Mouse (Mus musculus) embryonic stem cell, embryonic (primary cell): Measurements from ENCODE around the gene Adamts14.

Experiments
- CTCF ChIA-PET, 4 experiments: fragments of 300-600 bp in 2 of 4; fragments of 350-600 bp in 2 of 4; sonication (Branson Sonifier 250); formaldehyde crosslinking; loops; one replicate each; lab custom pipeline; 2022; ENCODE audit warnings: inconsistent platforms in 2 of 4; lab: Charles Lee
- POLR2A ChIA-PET, 4 experiments: fragments of 300-600 bp in 2 of 4; fragments of 350-600 bp in 2 of 4; sonication (Branson Sonifier 250); formaldehyde crosslinking; loops; one replicate each; lab custom pipeline; 2022; ENCODE audit warnings: antibody characterized with exemption in 4 of 4, inconsistent platforms in 1 of 4; lab: Charles Lee

The Adamts14 gene

DNA sequence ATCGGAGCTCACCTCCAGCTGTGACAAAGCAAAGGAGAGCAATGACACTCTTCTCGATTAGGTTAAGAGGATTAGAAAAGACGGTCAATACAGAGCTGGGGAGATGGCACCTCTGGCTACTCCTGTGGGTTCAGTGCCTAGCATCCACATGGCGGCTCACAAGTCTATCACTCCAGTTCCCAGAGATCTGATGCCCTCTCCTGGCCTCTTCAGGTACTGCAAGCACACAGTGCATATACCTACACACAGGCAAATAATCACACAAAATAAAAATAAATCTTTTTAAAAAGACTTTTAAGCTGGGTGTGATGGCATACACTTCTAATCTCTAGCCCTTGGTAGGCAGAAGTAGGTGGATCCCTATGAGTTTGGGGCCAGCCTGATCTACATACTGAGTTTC, 53.9 kb downstream of the Adamts14 start:
- ChIA-PET POLR2A (interaction anchor here in 2 of 4 experiments (0.9 to 1.6 kb wide), 4 partner anchors 20 to 982 kb away, joined by 3 to 8 read pairs (median 4); partner anchors contain the start of gene Adamts14 (in 1 of the 2)), CTCF (interaction anchor here (0.5 to 2.0 kb wide), 6 partner anchors 20 to 117 kb away, joined by 3 to 7 read pairs (median 5); no protein-coding TSS in a partner anchor)

DNA sequence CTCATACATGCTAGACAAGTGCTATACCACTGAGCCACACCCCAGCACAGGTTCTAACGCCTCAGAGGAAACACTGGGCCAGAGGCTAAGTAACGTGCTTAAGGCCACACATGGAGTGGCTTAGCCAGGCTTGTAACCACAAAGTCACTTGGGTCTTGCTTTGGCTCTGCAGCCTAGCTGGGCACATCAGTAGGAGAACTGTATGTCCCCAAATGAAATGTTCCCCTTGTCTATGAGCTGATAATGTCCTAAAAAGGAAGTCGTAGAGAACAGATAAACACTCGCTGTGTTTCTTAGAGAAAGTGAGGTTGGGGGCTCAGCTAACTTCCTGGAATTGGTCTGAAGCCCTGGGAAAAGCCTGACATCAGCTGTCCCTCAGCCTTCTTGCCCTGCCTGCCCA, 57.1 kb downstream of the Adamts14 start:
- ChIA-PET POLR2A (interaction anchor here (0.6 to 2.2 kb wide), 11 partner anchors 9 to 967 kb away, joined by 3 to 9 read pairs (median 4); partner anchors contain the start of gene Adamts14 (in 2 of the 4)), CTCF (interaction anchor here (0.6 to 2.3 kb wide), 28 partner anchors 8 to 869 kb away, joined by 3 to 12 read pairs (median 4); partner anchors contain the start of gene Vsir (in 1 of the 4))

DNA sequence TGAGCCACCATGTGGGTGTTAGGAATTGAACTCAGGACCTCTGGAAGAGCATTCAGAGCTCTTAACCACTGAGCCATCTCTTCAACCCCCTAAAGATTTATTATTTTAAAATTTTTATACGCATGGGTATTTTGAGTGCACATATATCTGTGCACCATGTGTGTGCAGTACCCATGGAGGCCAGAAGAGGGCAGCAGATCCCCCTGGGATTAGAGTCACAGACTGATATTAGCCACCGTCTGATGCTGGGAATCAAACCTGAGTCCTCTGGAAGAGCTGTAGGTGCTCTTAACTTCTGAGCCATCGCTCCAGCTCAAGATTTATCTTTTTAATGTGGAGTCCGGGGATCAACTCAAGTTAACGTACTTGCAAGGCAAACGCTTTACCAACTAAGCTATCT, 57.6 kb downstream of the Adamts14 start:
- ChIA-PET POLR2A (interaction anchor here (0.6 to 2.2 kb wide), 11 partner anchors 9 to 212 kb away, joined by 3 to 11 read pairs (median 4); partner anchors contain the start of gene Adamts14 (in 2 of the 4)), CTCF (interaction anchor here (0.6 to 2.3 kb wide), 28 partner anchors 9 to 869 kb away, joined by 3 to 12 read pairs (median 4); partner anchors contain the start of gene Vsir (in 1 of the 4))

DNA sequence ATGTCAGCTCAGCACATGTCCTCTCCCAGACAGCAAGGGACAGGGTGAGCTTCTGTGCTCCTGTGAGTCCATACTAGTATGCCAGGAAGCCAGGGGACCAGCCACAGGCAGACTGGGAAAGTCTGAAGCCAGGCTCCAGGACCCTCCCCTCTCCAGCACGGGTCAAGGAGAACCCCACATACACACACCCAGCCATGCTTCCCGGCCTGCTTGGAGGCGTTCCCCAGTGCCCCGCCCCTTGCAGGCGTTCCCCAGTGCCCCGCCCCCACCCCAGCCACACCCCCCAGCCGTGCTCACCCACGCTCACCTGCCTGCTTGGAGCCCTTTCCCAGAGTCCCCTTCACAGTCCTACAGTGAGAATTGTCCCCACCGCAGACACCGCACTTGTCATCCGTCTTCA, 60.4 kb downstream of the Adamts14 start:
- POLR2A ChIA-PET: interaction anchor here in 3 of 4 experiments (0.6 to 1.3 kb wide), 6 partner anchors 13 to 298 kb away, joined by 3 to 4 read pairs (median 3); partner anchors contain the start of gene Eif4ebp2 (in 1 of the 3)
- CTCF ChIA-PET: interaction anchor here in 3 of 4 experiments (0.8 to 3.6 kb wide), 16 partner anchors 8 to 193 kb away, joined by 3 to 17 read pairs (median 4); no protein-coding TSS in a partner anchor

DNA sequence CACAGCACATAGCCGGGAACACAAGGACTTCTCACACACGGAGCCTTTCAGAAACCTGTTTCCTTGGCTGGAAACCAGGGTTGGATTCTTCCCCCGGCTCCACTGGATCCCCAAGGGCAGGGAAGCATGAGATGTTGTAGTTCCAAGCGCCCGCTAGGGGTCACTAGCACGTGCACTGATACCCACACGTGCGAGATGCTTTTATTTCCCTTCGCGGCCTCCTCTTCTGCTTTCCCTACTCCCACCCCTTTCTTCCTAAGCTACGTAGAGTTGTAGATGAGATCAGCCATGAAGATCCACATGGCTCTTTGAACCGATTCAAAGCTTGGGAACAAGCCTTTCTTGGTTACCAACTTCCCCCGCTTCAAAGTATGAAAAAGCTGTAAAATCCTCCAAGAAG, 61.5 kb downstream of the Adamts14 start:
- POLR2A ChIA-PET: interaction anchor here (0.5 to 1.5 kb wide), 11 partner anchors 14 to 1288 kb away, joined by 3 to 6 read pairs (median 3); partner anchors contain the start of gene Eif4ebp2 (in 1 of the 4)
- CTCF ChIA-PET: interaction anchor here (0.5 to 3.6 kb wide), 24 partner anchors 10 to 188 kb away, joined by 3 to 17 read pairs (median 4); partner anchors contain the start of gene Adamts14 (in 2 of the 4)

DNA sequence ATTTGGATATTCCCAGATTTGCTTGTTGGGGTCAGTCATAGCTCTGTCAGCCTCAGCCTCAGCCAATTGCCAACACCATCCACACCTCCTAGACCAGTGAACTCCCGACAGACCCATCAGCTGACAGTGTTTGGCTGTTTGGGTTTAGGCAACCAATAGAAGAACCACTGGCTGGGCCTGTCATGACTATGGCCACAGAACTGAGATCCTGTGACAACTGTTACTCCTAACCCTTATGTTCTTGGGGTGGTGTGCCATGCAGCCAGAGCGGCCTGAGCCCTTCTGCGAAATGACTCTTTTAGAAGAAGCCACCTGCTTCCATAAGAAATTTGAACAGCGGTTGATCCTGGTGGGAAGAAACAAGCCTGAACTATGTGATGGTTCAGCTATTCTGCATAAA, 62.1 kb downstream of the Adamts14 start:
- ChIA-PET CTCF (interaction anchor here in 3 of 4 experiments (0.5 to 1.7 kb wide), 9 partner anchors 9 to 145 kb away, joined by 3 to 7 read pairs (median 4); no protein-coding TSS in a partner anchor), POLR2A (interaction anchor here in 2 of 4 experiments (1.1 to 1.5 kb wide), 3 partner anchors 129 to 206 kb away, joined by 3 read pairs; no protein-coding TSS in a partner anchor)

DNA sequence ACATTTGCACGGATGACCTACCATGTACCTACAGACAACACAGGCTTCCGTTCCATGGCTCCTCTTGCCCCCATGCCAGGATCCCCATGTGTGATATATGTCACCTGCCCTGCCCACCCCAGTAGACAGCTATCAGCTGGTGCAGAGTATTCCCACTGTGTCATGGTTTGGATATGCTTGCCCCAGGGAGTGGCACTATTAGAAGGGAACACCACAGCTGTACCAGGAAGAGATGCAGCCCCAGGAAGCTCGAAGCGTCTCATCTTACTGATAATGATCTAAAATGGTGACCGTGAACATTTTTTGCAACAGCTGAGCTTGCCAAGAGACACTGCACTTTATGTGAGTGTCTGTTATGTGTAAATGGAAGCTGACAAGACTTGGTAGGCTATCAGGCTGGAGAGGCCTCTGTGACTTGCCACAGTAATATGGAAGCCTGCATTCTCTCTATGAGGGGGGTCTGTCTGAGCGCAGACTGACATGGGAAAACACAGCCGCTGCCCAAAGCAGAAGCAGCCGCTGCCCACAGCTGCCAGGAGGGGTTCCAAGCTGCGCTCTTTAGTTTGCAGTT, 65.0 kb downstream of the Adamts14 start:
- POLR2A ChIA-PET: no interaction called here
- CTCF ChIA-PET: interaction anchor here in 1 of 4 experiments (1.0 kb wide), 1 partner anchor 192 kb away, joined by 3 read pairs; no protein-coding TSS in a partner anchor

DNA sequence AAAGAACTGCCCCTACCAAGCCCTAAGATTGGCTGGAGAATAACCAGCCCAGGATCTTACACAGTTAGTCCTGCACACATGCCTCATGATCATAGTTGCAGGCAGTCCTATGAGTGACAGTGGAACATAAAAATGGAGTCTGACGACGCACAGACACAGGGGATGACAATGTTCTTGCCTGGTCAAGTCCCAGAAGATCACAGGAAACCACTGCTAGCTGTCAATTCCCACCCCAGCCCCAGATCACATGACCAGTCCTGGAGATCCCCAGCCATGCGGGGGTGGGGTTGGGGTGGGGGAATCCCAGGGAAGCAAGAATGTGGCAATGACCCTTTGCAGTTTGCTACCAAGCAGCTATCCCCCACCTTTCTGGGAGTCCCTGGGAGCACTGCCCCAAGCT, 69.3 kb downstream of the Adamts14 start:
- ChIA-PET POLR2A (interaction anchor here in 3 of 4 experiments (0.8 to 2.0 kb wide), 6 partner anchors 10 to 203 kb away, joined by 3 to 5 read pairs (median 4); no protein-coding TSS in a partner anchor), CTCF (interaction anchor here in 3 of 4 experiments (0.6 to 1.6 kb wide), 8 partner anchors 10 to 263 kb away, joined by 3 to 5 read pairs (median 4); no protein-coding TSS in a partner anchor)

DNA sequence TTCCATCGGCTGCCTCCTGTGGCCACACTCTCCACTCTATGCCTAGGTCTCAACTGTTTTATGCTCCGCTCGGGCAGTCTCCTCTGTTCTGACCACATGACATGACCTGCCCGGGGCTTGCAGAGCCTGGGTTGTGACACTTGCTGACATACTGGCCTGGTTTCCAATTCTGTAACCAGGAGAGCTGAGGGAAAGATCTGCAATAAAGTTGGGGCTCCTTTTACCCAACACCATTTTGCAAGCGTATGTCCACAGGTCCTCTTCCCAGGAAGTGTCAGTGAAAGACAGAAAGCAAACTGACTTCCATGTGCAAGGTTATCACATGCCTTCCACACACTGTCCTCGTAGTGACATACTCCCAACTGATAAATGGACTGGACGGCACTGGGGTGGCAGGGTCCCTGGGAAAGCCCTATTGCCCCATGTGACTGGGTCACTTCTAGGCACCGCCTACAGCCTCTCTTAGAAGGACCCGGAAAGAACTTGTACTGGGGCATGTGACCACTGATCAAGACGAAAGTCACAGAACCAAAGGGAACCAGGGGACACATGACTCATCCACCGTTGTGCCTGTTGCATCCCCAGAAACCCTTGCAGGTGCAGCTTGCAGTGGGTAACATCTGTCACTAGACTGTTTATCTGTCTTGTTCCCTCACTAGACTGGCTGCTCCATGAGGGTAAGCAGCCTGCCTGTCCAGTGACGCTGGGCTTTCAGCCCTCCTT, 71.5 kb downstream of the Adamts14 start:
- ChIA-PET POLR2A (interaction anchor here in 2 of 4 experiments (0.6 to 1.7 kb wide), 6 partner anchors 26 to 245 kb away, joined by 3 to 4 read pairs (median 3); partner anchors contain the start of gene Adamts14 (in 1 of the 2)), CTCF (interaction anchor here in 3 of 4 experiments (0.5 to 1.4 kb wide), 6 partner anchors 9 to 401 kb away, joined by 3 to 4 read pairs (median 3); no protein-coding TSS in a partner anchor)

DNA sequence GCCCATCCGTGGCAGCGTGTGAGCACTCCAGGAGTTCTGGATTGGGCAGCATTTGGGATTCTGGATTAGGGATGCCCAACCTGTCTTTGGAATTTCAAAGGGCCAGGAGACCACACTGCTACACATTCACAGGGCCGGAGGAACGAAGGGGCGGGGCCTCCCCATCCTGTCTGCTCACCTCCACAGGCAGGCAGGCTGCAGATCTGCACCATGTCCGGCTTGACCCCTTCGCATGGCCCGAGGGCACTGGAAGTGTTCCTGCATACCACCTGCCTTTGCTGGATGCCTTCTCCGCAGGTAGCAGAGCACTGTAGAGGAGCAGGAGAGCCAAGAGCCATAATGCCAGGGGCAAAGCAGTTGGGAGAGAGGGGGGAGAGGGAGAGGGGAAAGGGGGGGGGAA, 72.2 kb downstream of the Adamts14 start:
- CTCF ChIA-PET: interaction anchor here in 3 of 4 experiments (0.6 to 4.9 kb wide), 6 partner anchors 126 to 350 kb away, joined by 3 to 61 read pairs (median 8); no protein-coding TSS in a partner anchor
- POLR2A ChIA-PET: interaction anchor here in 1 of 4 experiments (1.4 to 1.7 kb wide), 2 partner anchors 25 to 216 kb away, joined by 3 read pairs; no protein-coding TSS in a partner anchor

DNA sequence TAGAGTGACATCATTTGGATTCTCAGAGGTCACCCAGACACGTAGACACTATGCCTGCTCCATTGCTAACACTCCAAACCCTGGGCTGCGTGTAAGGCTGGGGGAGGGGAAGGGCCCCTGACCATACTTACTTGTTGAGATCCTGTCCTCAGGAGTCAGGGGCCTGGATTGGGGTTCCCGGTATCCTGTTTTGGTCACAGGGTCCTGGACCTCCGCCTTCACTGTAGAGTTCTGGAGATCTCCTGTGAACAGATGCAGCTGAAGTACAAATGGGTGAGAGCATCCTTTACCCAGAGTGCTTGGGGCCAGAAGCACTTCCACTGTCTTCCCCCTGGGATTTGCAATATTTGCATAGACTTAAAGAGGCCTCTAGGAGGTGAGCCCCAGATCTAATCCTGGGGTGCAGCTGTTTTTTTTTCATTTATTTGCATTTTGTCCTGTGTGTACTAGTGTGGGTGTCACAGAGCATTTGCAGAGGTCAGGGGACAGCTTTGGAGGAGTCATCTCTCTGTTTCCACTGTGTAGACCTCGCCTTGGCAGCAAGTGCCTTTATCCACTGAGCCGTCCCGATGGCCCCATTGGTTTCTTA, 72.9 kb downstream of the Adamts14 start:
- POLR2A ChIA-PET: interaction anchor here (1.1 to 2.6 kb wide), 10 partner anchors 14 to 217 kb away, joined by 3 to 15 read pairs (median 6); no protein-coding TSS in a partner anchor

DNA sequence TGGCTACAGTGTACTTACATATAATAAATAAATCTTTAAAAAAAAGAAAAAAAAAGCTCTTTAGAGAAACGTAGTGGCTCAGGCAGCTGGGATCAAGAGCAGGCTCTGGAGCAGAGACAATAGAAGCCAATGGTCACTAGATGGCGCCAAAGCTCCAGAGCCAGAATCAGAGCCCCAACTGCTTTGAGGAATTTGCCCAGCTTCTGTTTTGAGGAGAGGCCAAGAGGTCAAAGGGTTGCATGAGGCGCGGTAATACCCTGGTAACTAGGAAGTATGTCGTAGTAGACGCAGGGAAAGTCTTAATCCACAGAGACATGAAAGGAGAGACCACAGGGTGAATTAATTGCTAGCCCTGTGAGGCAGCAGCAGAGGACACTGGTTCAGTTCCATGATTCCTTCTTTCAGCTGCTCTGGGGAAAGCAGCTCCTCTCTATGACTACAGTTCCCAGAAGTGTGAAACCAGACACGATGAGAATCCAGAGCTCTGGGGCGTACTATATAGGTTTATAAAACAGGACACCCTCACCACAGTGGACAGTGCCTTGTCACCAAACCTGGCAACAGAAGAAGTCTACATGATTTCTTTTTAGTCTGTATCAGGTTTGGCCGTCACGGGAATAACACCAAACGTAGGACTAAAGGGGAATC, 73.5 kb downstream of the Adamts14 start:
- ChIA-PET POLR2A (interaction anchor here (0.6 to 2.6 kb wide), 28 partner anchors 9 to 383 kb away, joined by 3 to 15 read pairs (median 5); no protein-coding TSS in a partner anchor), CTCF (interaction anchor here (0.6 to 4.9 kb wide), 112 partner anchors 9 to 1009 kb away, joined by 3 to 61 read pairs (median 5); partner anchors contain the start of genes Adamts14 (in 2 of the 4), Sgpl1 (in 2 of the 4), Aifm2 (in 1 of the 4) and Eif4ebp2 (in 1 of the 4))

More for the DNA sequence above, 72.9 kb downstream of the Adamts14 start:
- CTCF ChIA-PET: interaction anchor here (0.6 to 4.9 kb wide), 74 partner anchors 10 to 423 kb away, joined by 3 to 61 read pairs (median 7); partner anchors contain the start of genes Adamts14 (in 2 of the 4), Eif4ebp2 (in 1 of the 4), Lrrc20 (in 1 of the 4) and Nodal (in 1 of the 4)

DNA sequence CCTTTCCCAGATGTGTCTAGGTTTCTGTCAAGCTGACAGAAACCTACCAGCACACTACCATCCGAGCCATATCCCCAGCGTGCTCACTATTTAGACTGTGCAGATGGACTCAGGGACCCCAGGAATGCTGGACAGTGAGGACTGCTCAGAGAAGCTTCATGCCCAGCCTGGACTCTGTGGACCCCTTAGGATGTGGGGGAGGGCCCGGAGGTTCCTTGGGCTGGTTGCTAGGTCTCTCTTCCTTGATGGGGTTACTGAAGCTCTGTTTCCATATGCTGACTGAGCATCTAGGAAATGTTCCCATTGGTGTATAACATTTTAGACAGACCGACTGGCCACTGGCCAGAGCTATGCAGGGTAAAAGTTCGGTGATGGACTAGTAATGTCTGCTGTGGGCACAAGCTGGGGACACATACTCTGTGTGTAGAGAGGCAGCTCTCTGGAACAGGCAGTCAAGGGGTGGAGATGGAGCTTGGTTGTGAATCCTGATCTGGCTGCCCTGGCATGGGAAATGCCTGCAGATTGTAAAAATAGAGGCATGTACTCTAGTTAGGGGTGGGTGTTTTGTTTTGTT, 77.4 kb downstream of the Adamts14 start:
- ChIA-PET CTCF (interaction anchor here in 2 of 4 experiments (1.3 to 2.2 kb wide), 2 partner anchors 16 to 204 kb away, joined by 3 to 7 read pairs; no protein-coding TSS in a partner anchor), POLR2A (interaction anchor here in 3 of 4 experiments (0.6 to 1.9 kb wide), 3 partner anchors 10 to 437 kb away, joined by 6 to 9 read pairs (median 7); no protein-coding TSS in a partner anchor)

DNA sequence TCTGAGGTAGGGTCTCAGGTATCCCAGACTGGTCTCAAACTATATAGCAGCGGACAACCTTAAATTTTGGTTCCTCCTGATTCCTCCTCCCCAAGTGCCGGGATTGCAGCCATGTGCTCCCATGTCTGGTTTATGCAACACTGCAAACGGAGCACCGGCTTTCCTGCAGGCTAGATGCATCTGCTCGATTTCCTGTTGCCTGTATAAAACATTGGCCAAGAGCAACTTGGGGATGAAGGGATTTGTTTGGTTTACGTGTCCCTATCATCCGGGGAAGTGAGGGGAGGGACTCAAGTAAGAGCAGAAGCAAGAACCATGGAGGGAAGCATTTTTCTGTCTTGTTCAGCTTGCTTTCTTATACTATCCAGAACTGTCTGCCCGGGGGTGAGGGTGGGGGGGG, 78.0 kb downstream of the Adamts14 start:
- ChIA-PET CTCF (interaction anchor here (0.6 to 2.2 kb wide), 5 partner anchors 16 to 205 kb away, joined by 3 to 7 read pairs (median 4); no protein-coding TSS in a partner anchor), POLR2A (interaction anchor here (0.6 to 1.9 kb wide), 5 partner anchors 10 to 436 kb away, joined by 3 to 9 read pairs (median 4); no protein-coding TSS in a partner anchor)

DNA sequence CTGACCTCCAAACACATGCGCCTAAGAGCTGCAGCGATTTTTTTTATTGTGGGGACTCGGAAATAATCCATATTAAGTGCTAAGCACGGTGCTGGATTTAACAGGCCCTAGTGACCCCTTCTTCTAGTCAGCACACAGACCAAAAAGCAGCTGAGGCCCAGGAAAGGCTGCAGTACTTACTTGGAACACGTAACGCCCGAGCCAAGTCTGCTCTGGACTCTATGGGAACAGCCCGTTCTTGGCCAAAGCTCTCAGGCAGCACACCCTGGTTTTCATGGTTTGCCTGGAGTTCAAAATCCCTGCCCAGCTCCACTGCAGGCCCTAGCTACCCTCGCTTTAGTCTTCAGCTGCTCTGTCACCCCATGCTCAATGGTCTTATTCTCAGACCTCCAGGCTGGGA, 78.6 kb downstream of the Adamts14 start:
- CTCF ChIA-PET: interaction anchor here (0.6 to 2.2 kb wide), 6 partner anchors 17 to 313 kb away, joined by 3 to 7 read pairs (median 4); no protein-coding TSS in a partner anchor
- POLR2A ChIA-PET: interaction anchor here in 3 of 4 experiments (0.7 to 1.1 kb wide), 4 partner anchors 92 to 316 kb away, joined by 3 to 4 read pairs (median 4); no protein-coding TSS in a partner anchor
